Comparison of ENCODE assay signal across 35 mouse cellular contexts in the genomic region with DNA sequence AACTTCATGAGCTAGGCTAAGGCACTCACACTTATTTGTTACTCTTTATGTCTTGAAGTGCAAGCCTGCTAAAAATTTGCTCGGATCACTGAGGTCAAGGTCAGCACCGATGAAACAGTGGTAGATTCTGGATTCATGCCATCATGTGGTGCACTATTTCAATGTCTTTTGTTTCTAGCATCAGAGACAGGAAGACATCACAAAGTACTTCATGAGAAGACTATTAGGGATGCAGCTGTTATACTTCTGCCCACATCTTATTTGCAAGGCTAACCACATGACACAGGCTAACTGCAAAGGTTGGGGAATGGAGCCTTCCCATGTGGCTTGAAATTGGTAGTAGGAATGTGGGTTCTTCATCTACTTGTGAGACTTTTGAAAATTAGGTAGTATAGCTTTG.
"Had no signal": no experiment of that assay in that cellular context is flagged by ENCODE, and none has a peak within 500 bp of the region (broad histone marks: within the 10 kb centered on the region; RNA-seq: fewer than 3 reads in every experiment).

No protein-coding gene starts in this region.

- ATAC-seq: hindbrain, embryonic 16.5 days; inflammation-experienced regulatory T-cells, adult 6 months; intestine, embryonic 15.5 days; intestine, embryonic 16.5 days; intestine, postnatal 0 days had no signal

- H3K9ac ChIP-seq: heart, embryonic 12.5 days; heart, embryonic 13.5 days; heart, embryonic 15.5 days; hindbrain, embryonic 12.5 days; hindbrain, embryonic 13.5 days; hindbrain, embryonic 14.5 days; hindbrain, embryonic 15.5 days; intestine, embryonic 15.5 days; kidney, embryonic 15.5 days had no signal

- H3K4me2 ChIP-seq: heart, embryonic 11.5 days; heart, embryonic 12.5 days; heart, embryonic 13.5 days; heart, embryonic 15.5 days; hindbrain, embryonic 12.5 days; hindbrain, embryonic 13.5 days; hindbrain, embryonic 14.5 days; hindbrain, embryonic 15.5 days; intestine, embryonic 15.5 days; kidney, embryonic 15.5 days had no signal

- H3K4me3 ChIP-seq: heart, embryonic 10.5 days; heart, embryonic 12.5 days; heart, embryonic 13.5 days; heart, embryonic 15.5 days; hindbrain, embryonic 10.5 days; hindbrain, embryonic 12.5 days; hindbrain, embryonic 13.5 days; hindbrain, embryonic 15.5 days; intestine, embryonic 15.5 days; kidney, embryonic 15.5 days; layer of hippocampus, adult 2 months; left cerebral cortex, adult 2 months had no signal

- H3K36me3 ChIP-seq: heart, embryonic 10.5 days; heart, embryonic 12.5 days; heart, embryonic 13.5 days; heart, embryonic 15.5 days; hindbrain, embryonic 10.5 days; hindbrain, embryonic 12.5 days; hindbrain, embryonic 13.5 days; hindbrain, embryonic 15.5 days; intestine, embryonic 15.5 days; kidney, embryonic 15.5 days had no signal

- H3K27me3 ChIP-seq: heart, embryonic 12.5 days; heart, embryonic 13.5 days; heart, embryonic 15.5 days; hindbrain, embryonic 12.5 days; hindbrain, embryonic 13.5 days; hindbrain, embryonic 15.5 days; intestine, embryonic 15.5 days had no signal

- H3K9me3 ChIP-seq: heart, embryonic 10.5 days; heart, embryonic 12.5 days; heart, embryonic 13.5 days; heart, embryonic 15.5 days; hindbrain, embryonic 10.5 days; hindbrain, embryonic 12.5 days; hindbrain, embryonic 13.5 days; hindbrain, embryonic 15.5 days; intestine, embryonic 15.5 days; kidney, embryonic 15.5 days had no signal

- H3K27ac ChIP-seq: heart, embryonic 10.5 days; heart, embryonic 13.5 days; heart, embryonic 15.5 days; hindbrain, embryonic 10.5 days; hindbrain, embryonic 12.5 days; hindbrain, embryonic 13.5 days; hindbrain, embryonic 14.5 days; hindbrain, embryonic 15.5 days; intestine, embryonic 15.5 days; kidney, embryonic 15.5 days; kidney, postnatal 0 days; layer of hippocampus, adult 2 months; left cerebral cortex, adult 2 months had no signal

- DNase-seq: heart, postnatal 10 days; heart, postnatal 14 days; heart, postnatal 36 days; heart, postnatal 4 days; kidney, adult 11 months; kidney, adult 18-20 months; kidney, adult 2 months; kidney, adult 8-10 months; kidney, adult 9 months; kidney, postnatal 10 days; kidney, postnatal 14 days; kidney, postnatal 25 days; kidney, postnatal 36 days; kidney, postnatal 4 days; layer of hippocampus, adult 9-11 months; layer of hippocampus, postnatal 36 days had no signal

- H3K4me1 ChIP-seq: hindbrain, embryonic 10.5 days; hindbrain, embryonic 12.5 days; hindbrain, embryonic 13.5 days; hindbrain, embryonic 15.5 days; intestine, embryonic 15.5 days; kidney, embryonic 15.5 days had no signal
